Mouse (Mus musculus): ENCODE measurements at regions not wholly inside any gene's neighbourhood (a gene's known extent, or its start where the extent isn't known, plus 50 kb on each side); places are given as distances from the start of the nearest gene placed in this dataset.

DNA sequence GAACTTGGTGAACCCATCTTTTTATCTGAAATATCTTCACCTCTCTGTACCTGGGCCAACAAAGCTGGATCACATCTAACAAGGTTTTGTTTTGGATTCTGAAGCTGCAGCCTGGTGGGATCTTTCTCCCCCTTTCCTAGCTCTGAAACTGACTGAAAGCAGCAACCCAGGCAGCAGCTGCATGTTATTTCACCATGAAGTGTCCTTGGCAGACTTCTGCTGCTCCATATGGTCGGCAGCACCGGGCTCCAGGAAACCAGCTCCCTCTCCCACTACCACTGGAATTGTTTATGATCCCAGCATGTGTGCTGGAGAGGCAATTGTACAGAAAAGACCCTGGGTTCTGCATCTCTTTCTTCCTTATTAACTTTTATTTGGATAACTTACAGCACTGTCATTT lies 145.0 kb downstream of the Spata18 start:
- DNase-seq (ENCODE audit: low spot score) = peak; percentile 10

DNA sequence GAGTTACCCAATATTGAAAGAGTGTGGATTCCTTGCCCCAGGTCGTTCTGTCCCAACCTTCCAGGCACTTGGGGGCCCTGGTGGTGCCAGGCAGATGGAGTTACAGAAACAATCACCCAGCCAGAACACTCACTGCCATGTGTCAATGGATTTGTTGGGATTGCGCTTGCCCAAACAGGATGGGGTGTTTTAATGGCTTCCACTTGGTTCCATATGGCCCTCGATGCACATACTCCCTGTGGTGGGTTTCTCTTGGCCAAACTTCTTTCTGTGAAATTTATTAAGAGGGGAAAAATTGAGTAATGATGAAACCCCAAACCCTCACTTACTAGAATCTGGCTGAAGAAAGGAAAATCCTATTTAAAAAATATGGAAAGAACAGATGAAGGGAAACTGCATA lies 146.8 kb downstream of the Spata18 start:
- no peak for DNase-seq (ENCODE audit: low spot score)

DNA sequence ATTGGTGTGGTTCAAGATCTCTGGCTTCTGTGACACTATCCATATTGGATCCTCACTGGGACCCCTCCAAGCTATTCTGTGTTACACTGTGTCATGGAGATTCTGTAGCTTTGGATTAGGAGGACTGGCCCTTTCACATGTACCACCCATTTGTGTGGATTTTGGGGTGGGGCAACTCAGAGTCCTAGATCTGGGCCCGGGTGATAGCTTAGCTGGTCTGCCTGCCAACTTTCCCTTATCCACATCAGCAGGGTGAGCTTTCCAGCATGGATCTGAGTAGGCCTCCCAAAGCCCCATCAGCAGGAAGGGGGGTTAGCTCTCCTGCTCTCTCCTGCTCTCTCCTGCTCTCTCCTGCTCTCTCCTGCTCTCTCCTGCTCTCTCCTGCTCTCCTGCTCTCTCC lies 152.3 kb downstream of the Spata18 start:
- no peak for DNase-seq (ENCODE audit: low spot score)

DNA sequence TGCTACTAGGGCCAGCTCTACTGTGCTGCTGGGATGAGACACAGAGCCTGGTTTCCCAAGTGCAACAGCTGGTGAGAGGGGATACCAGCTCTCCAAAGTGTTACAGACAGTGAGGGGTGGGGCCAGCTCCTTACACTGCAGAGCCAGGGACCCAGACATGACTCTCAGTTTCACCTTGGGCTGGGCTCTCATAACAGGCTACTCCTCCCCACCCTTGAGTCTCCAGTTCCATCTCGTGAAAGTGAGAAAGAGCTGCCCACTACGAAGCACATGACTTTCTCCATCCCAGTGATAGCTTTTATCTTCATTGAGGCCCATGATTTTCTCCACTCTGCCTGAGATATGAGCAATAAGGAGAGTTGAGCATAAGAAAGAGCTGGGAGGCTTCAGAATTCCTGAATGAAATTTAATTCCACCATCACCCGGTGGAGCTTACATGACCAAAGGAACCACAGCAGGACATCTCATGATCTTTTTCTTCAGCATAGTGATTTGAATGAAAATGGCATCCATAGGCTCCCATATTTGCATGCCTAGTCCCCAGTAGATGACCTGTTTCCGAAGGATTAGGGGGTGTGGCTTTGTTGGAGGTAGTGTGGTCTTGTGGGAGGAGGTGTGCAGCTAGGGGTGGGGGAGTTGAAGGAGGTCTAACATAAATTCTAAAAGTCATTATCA lies 153.5 kb downstream of the Spata18 start:
- no peak for DNase-seq (ENCODE audit: low spot score)

DNA sequence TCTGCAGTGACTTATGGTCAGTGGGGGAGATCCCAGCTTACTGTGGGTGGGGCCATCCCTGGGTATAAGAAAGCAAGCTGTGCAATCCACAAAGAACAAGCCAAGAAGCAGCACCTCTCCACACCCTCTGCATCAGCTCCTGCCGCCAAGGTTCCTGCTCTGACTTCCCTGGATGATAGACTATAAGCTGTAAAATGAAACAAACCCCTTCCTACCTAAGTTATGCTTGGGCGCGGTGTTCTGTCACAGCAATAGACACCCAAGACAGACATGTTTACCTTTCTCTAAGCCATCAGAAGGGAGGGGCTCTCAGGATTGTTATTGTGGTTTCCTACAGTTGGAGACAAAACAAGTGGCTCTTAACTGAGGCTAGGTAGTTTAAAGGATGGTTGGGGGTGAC lies 159.5 kb downstream of the Spata18 start:
- DNase-seq (ENCODE audit: low spot score) = peak; percentile 13

DNA sequence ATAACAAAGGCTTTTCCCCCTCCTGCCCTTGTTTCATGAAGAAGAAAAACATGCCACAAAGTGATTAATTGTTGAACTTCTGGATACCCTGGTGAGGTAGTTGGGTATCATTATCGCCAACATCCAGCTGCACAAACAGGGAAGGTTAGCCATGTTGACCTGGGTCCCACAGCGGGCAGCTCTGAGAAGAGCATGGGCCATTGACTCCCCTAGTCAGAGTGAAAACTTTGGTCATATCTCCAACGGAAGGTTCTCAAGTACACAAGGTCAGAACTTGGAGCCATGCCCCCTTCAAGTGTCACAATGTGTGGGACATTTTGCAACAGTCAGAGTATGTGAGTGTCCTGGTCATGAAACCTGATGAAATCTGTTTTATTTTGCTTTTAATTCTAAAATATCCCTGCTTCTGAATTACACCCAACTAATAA lies 159.9 kb downstream of the Spata18 start:
- peak; percentile 78 for DNase-seq (ENCODE audit: low spot score)

DNA sequence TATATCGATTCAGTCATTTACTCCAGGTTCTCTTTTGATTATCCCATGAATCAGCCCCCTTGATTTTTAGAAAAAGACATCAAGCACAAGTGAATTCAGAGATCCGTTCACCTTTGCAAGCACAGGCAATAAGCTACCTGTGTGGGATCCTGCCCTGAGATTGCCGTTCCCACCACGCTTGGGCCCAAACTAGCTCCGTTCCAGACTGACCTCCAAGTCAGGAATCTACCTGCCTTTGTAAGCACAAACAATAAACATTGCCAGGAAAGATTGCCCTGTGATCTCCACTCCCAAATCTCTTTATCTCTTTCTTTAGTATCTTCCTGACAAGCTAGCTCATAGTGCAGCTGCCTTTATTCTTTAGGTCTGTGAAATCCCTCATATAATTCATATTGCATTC lies 164.6 kb downstream of the Spata18 start:
- no peak for DNase-seq (ENCODE audit: low spot score)

DNA sequence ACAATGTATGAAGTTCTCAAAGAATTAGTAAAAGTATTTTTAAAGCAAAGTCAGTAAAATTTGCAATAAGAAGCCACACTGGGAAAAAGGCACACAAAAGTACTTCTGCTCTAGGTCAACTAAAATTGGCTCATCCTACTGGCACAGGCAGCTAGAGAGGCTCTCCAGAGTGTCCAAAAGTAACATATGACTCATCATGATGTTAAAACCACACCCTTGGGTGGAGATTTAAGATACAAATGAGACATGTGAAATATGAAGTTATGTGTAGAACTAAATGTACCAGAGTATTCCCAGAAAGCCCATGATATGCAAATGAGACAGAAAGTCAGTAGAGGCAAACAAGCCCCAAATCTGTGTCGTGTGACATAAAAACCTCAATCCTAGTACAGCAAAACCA lies 166.0 kb downstream of the Spata18 start:
- no peak for DNase-seq (ENCODE audit: low spot score)

DNA sequence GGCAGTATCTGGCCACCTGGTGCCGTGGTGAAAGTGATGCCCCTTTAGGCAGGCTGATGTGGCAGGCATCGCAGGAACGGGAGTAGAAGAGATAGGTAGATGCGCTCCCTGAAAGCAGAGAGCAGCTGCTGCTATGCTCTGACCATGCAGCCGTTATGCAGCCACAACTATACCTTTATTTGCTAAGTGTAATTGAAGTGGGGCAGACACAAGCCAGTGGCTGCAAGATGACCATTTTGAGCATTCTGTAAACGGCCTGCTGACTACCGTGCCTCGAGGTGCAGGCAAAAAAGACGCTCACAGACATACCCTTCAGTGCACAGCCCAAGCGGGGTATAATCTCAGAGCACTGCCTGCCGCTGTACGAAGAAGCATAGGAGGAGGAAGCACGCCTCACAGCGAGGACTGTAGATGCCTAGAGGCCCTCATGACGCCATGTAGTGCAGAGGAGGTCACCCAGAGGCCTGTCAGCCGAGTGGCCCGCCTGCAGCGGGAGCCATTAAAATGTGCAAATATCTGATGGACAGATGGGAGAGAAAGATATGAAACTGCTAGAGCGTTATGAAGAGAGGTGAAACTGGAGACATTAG lies 170.9 kb downstream of the Spata18 start:
- DNase-seq (ENCODE audit: low spot score) = no peak

DNA sequence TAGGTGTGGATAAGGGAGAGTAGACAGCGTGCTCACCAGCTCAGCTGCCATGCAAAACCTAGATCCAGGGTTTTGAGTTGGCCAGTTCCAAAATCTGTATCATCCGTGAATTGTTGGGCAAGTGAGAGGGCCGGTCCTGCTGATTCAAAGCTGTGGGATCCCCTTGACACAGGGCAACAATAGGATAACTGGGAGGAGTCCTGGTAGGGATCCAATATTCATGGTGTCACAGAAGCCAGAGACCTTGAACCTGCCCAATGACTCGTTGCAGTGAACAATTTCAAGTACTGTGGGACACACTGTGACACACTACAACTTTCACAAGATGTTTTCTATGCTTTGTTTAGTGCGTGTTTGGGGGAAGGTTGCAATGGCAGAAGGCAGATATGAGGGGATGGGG lies 172.2 kb downstream of the Spata18 start:
- DNase-seq (ENCODE audit: low spot score) = no peak

DNA sequence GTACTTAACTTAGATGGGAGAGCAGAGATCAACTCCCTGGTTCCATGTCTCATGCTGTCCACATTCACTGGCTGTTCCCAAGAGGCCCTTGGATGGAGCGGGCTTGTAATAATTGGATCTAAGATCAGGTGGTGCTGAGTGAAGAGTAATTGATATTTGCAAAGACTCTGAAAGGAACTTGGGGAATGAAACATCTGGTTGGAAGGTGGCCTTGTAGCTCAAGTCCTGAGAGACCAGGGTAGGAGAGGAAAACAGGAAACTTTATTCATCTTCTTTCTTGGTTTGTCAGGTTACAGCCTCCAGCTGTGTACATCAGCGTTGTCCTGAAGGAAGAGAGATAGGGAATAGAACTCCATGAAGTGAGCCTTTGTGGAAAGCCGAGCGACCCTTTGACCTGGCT lies 175.8 kb downstream of the Spata18 start:
- DNase-seq (ENCODE audit: low spot score) = no peak

DNA sequence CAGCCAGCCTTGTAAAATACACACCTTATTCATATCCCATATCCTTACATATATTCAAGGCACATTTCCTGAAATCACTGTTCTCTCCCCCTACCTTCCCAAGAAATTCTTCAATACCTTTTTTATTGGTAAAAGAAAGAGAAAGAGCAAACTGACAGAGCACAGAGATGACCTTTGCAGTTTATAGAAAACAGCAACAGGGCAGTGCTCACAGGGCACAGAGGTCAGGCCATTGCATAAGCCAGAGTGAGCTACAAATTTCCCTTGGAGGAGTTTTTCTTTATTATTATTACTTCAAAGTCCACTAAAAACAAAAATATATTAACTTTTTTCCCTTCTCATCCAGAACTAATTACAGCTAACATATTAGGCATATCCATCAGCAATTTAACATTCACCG lies 182.5 kb downstream of the Spata18 start:
- no peak for DNase-seq (ENCODE audit: low spot score)

DNA sequence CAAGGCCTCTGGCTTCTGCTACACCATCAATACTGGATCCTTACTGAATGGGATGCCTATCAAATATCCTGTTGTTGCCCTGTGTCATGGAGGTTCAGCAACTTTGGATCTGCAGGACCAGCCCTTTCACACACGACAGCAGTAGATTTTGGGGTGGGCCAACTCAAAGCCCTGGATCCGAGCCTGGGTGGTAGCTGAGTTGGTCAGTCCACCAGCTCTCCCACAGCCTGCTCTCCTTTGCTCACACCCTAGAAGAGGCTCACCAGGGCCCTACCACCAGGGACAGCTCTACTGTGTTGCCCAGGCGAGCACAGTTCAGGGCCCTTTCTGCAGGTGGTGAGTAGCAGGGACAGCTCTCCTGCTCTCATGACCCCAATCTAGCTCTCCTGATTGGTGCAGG lies 192.6 kb downstream of the Spata18 start:
- no peak for DNase-seq (ENCODE audit: low spot score)

DNA sequence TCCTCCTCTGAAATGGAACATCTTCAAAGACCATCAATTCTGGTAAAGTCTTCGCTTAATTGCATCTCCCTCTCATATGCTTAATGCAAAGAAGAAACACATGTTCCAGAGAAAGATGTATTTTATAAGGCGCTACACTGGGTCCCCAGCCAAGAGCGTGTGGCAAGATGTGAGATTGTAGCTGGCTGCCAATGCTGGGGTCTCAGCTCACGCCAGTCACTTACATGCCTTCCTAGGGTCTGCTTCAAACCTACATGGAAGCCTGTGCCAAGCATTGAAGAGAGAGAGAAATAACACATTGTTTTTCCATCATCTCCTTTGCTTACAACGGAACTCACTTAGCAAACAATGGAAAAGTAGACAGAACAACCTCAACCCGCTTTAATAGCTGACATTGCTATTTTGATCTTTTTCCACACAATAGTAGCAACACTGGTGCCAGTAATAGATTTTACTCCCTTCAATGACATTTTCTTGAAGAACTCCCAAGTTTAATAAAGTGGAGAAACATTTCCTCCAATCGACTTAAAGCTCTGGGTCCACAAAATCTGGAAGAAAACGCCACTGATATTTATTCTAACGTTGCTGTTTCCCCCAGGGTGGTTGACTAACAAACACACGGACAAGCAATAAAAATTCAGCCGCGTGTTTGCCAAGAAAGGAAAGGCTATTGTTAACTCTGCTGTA lies 195.1 kb downstream of the Spata18 start:
- DNase-seq (ENCODE audit: low spot score) = no peak

DNA sequence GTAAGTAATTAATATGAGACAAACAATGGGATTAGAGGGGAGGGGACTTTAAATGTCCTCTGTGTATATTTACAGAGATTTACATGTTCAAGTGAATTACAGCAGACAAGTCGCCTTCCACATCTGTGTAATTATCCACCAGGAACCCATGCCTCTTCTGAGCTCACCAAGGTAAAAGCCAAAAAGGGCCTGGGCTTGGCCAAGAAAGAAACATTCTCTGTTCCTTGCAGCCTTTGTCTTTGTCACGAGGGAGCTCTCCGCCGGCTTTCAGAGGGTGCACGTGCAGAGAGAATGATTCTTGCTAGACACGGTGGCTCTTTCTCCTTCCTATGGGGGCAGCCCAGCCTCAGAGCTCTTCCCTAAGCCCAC lies 195.6 kb downstream of the Spata18 start:
- DNase-seq (ENCODE audit: low spot score) = no peak

DNA sequence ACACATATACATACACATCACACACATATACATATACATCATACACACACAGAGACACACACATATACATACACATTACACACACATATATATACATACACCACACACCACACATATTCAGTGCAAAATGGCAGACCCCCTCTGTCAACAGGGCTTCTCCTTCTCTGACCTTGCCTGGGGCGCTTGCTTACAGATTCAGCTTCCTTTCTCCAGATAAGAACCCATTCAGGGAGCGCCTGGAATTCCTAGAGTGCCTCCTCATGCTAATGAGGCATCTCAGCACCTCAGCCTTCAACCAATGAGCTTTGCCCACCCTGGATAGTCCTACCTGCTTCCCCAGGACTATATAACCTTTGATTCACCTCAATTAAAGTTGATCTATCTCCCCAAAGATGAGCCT lies 200.3 kb downstream of the Spata18 start:
- no peak for DNase-seq (ENCODE audit: low spot score)

DNA sequence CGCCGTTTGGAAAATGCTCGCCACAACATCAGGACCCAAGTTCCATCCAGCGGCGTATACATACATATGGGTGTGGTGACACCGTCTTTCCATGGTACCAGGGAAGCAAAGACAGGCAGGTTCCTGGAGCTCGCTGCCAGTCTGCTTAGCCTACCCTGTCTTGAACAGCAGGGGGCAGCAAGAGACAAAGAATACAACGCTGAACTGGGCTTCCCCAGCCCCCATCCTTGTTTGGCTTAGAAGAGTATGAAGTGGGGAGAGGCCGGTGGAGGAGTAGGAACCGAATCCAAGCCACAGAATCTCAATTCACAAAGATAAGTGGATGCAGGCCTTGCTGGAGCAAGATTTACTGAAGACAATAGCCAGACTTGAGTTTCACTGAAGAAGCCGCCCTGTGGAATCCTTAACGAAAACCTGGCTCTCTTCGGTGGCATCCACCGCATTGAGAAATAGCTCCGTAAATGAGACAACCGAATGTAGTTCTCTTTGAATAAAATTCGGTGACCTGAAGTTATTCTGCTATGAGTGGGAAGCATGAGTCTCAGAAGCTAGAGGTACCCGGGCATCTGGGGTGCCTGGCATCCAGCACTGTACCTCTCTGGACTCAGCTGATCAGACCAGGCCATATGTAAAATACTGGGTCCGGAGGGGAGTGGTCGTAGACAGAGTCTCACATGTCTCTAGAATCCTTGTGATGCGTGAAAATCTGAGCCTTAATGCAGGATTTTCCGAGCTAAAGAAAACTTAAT lies 203.0 kb downstream of the Spata18 start:
- peak; percentile 88 for DNase-seq (ENCODE audit: low spot score)

DNA sequence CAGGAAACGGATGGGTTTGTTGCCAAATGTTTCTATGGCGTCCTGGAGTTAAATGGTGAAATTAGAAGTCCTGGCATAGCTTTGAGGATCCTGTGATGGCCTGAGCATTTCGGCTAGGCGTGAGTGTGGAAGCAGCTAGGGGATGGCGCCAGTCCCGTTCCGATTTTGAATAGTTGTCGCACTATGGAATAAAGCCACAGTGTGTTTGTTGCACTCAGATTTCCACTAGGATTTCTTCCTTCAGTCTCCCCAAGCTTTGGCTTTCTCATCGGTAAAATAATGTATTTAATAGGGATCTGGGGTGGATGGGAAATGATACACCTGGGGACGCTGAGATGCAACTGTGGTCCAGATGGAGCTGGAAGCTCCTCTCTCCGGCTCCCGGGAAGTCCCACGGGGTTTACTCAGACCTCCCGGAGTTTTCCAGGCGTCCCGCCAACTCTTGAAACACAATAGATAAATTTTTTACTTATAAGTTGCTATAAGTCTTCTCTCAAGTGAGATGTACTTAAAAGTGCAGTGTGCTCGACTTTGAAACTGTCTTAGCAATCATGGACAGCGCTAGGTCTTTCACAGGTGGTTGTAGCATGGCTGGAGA lies 203.7 kb downstream of the Spata18 start:
- no peak for DNase-seq (ENCODE audit: low spot score)

DNA sequence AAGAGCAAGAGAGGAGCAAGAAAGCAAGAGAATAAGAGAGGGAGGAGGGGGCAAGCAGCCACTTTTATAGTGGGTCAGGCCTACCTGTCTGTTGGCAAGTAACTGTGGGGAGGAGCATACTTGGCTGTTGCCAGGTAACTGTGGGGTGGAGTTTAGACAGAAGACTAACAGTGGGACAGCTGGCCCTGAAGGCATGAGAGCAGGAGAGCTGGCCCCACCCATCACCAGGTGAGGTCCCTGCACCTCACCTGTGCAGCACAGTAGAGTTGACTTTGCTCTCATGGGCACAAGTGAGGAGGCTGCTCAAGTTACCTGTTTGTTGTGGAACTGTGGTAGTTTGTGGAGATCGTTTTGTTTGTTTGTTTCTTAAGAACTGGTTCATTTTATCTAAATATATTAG lies 208.1 kb downstream of the Spata18 start:
- DNase-seq (ENCODE audit: low spot score) = no peak

DNA sequence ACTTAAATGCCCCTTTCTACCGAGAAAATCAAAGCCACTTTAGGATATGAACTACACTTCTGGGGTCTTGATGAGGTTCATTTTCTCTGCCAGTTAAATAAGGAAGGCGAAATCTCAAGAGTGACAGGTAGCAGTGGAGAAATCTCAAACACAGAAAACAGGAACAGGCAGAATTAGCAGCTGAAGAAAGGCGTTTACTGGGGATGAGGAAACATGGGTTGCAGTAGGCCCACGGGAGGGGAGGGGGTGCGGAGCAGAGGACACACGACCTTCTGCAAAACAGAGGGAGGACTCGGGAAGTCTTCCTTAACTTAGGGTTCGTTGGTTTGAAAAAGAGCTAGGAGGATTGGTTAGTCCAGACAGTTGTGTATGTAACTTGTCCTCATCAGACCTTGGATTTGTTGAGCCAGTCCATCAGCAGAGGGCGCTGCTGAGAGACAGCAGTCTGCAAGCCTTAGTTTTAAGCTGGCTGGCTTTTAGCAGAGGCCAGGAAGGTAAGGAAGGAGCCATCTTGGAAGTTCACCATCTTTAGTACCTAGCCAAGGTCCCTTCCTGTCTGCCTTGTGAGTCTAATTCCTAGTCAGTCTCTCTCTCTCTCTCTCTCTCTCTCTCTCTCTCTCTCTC lies 204.0 kb downstream of the Usp46 start:
- peak; percentile 83 for DNase-seq (ENCODE audit: low spot score)

DNA sequence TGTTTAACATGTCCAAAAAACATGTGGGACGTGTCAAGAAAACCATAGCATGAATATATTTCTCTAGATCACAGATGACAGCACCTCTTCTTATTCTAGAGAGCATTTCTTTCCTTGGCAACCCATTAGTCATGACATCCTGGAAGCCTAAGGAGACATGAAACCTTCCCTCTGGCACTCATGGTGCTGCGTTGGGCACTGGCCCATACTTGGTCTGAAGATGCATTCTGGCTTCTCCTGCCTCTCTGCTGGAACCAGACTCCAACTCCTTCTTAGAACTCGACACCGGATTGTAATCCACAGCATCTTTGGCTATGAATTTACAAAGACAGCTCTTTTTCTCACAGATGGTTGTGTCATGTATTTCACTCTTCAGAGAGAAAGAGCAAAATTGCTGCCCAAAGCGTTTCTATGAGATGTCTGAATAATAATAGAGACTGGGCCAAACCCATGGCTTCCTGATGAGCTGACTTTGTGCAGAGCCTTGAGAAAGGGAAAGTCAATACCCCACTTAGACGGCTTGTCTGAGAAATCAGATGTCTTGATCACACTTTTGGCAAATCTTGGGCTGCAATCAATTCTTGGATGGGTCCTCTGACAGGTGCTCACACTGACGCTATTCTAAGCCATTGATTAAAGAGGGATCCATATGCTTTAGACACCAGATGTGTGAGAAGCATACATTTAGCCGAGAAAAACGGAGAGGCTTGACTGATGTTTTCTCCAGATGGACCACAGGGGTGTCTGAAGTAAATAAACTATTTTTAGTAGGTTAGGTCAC lies 195.4 kb downstream of the Usp46 start:
- DNase-seq (ENCODE audit: low spot score) = no peak

Measured in embryo, embryonic 10 days (tissue).